Mouse (Mus musculus) inflammation-experienced regulatory T-cells, adult 16 weeks (primary cell): ENCODE results near the gene Mrps23. TPM values are rescaled to one million over a fixed set of nuclear protein-coding genes. Genes with fewer than 3 reads are reported as not detected.

Source experiments
- polyA plus RNA-seq: library from polyadenylated mRNA; unstranded; fragments of 100-300 nt; shearing (Covaris generic); gene quantifications from one replicate; pipeline ENCODE4 v1.2.1, GENCODE M21; 2017

Gene Mrps23
- 93.6 TPM for polyA plus RNA-seq

DNA sequence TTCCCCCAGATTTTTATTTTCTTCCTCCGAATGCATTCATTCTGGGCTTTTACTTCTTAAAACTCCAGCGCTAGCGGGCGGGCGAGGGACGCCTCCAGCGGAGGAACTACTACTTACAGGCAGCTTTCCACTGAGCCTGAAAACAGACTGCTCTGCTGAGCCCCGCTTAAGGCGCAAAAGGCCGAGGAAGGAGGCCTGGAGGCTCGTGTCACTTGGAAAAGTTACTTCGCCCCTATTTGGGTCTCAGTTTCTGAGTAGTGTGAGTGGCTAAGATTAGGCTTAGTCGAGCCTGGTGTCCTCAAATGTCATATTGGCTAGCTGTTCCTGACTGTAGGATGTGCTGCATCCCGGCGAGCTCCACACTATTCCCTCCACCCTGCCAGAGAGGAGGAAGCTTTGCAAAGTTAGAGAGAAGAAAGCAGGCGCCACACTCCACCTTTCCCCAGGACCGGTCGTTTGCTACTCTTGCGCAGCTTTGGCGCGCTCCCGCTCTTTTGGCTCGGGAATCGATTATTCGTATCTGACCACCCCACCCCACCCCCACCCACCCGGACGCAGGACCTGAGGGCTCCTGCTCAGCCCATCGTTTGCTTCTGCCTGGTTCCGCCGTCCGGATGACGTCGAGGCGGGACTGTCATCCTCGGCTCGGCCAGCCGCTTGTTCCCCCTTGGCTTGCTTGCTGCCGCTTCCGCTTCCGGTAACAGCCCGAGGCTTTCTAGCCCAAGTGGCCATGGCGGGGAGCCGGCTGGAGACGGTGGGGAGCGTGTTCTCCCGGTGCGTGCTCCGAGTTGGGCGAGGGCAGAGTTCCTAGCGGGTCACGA, at the start of gene Mrps23:
Gene Mrps23, plus strand, starts transcription at position 677 of the 821 bp plus-strand sequence.

Other genes with a start within 250 kb of the Mrps23 start
- gene Dynll2, start 216.9 kb upstream of the Mrps23 start, polyA plus RNA-seq, result 9.2 TPM
- 103 TPM for gene Srsf1, start 157.0 kb upstream of the Mrps23 start, polyA plus RNA-seq
- 43.0 TPM for gene Vezf1, start 136.1 kb upstream of the Mrps23 start, polyA plus RNA-seq
- gene Cuedc1, start 106.3 kb upstream of the Mrps23 start, polyA plus RNA-seq, result 8.0 TPM
- gene Ccdc182, start 89.7 kb downstream of the Mrps23 start, polyA plus RNA-seq, result not detected